ENCODE assay signal across 16 mouse cellular contexts in the genomic region with DNA sequence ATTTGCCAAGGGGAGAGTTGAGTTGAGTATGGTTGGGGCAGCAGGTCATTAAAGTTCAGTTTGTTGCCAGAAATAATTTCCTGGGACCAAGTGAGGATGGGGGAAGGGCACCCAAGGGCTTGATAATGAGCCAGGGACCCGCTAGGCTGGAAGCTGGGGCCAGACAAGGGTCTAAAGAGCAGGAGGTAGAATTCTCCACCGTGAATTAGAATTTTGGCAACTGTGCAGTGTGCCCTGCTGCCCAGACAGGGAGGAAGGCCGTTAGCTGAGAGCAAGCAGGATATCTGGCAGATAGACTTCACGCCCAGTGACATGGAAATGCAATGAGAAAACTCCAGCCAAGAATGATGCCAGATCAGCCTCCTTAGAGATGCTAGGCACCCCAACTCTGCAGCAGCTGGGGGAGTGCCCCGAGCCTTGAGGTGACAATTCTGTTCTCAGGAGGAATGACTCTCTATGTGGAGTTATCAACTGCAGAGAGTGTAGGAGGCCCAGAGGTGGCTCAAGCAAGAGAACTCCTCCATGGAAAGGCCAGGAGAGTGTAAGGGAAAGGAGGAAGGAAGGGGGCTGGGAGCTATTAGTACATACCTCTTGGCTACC. TPM values are rescaled to one million over a fixed set of nuclear protein-coding genes. Genes with fewer than 3 reads are reported as not detected.
A peak's percentile ranks its signal among the peaks of the same experiment; 100 is the strongest.
DNase-seq lines count a peak whose midpoint lies in the region; ATAC-seq lines count a peak whose summit lies in the region.
"Had no signal": no experiment of that assay in that cellular context is flagged by ENCODE, and none has a peak within 500 bp of the region (broad histone marks: within the 10 kb centered on the region; RNA-seq: fewer than 3 reads in every experiment).

No protein-coding gene starts in this region.

- H3K27me3 ChIP-seq in heart, embryonic 11.5 days (ENCODE audit: control insufficient read depth, insufficient read depth, low read length) = no peaks in the 10 kb centered on the region; the same call in 1 of the 2 replicates

- no peak overlapping the region for H3K27ac ChIP-seq in heart, embryonic 11.5 days (ENCODE audit: low read depth, low read length)
- H3K27ac ChIP-seq: embryonic facial prominence, embryonic 12.5 days; hindbrain, embryonic 15.5 days; limb, embryonic 12.5 days; stomach, embryonic 15.5 days had no signal

- ATAC-seq in heart, embryonic 11.5 days (replicated peaks; ENCODE audit: insufficient number of reproducible peaks, low FRiP score, low TSS enrichment) = no peak

- no peak for DNase-seq in heart, adult 8-10 months (ENCODE audit: low spot score)
- DNase-seq in brain, embryonic 18.5 days (ENCODE audit: low read depth, low spot score) = peak; percentile 6
- DNase-seq in cerebellum, postnatal 10 days = peak; percentile 74 to 88
- DNase-seq in retina, embryonic 14.5 days (ENCODE audit: low spot score) = peak; percentile 24
- DNase-seq in ovary, postnatal 10 days (ENCODE audit: low spot score) = no peak
- DNase-seq in frontal cortex, postnatal 10 days (ENCODE audit: low spot score in 2 of 2) = no peak
- DNase-seq: adrenal gland, postnatal 14 days; kidney, adult 18-20 months; kidney, postnatal 4 days had no signal

- no peaks in the 10 kb centered on the region for H3K9me3 ChIP-seq in heart, embryonic 11.5 days (replicated peaks; ENCODE audit: control insufficient read depth, low read length)
- H3K9me3 ChIP-seq: embryonic facial prominence, embryonic 12.5 days; hindbrain, embryonic 15.5 days; limb, embryonic 12.5 days; stomach, embryonic 15.5 days had no signal

- H3K36me3 ChIP-seq in heart, embryonic 11.5 days (ENCODE audit: control insufficient read depth, insufficient read depth, low read length) = no peaks in the 10 kb centered on the region
- H3K36me3 ChIP-seq: embryonic facial prominence, embryonic 12.5 days; G1E; hindbrain, embryonic 15.5 days; limb, embryonic 12.5 days; stomach, embryonic 15.5 days had no signal

- no peak overlapping the region for H3K4me3 ChIP-seq in heart, embryonic 11.5 days (ENCODE audit: low read depth, low read length)
- H3K4me3 ChIP-seq: embryonic facial prominence, embryonic 12.5 days; hindbrain, embryonic 15.5 days; limb, embryonic 12.5 days; stomach, embryonic 15.5 days had no signal

- peak overlapping the region; percentile 3 for H3K4me2 ChIP-seq in heart, embryonic 11.5 days
- H3K4me2 ChIP-seq: embryonic facial prominence, embryonic 12.5 days; limb, embryonic 12.5 days; midbrain, embryonic 11.5 days; stomach, embryonic 15.5 days had no signal

- H3K9ac ChIP-seq in heart, embryonic 11.5 days (ENCODE audit: low read depth, low read length) = no peak overlapping the region
- H3K9ac ChIP-seq: embryonic facial prominence, embryonic 12.5 days; hindbrain, embryonic 15.5 days; limb, embryonic 12.5 days; stomach, embryonic 15.5 days had no signal

- 14% methylated on average over 5 of the region's 5 CpGs for WGBS in heart, embryonic 11.5 days (ENCODE audit: insufficient replicate concordance)

- peaks cover 6% of the 10 kb centered on the region; the same call in 1 of the 2 replicates for H3K4me1 ChIP-seq in heart, embryonic 11.5 days (ENCODE audit: control insufficient read depth, insufficient read depth, low read length)
- H3K4me1 ChIP-seq: embryonic facial prominence, embryonic 12.5 days had no signal

RNA-seq across cellular contexts. Expression of a gene that starts 1.6 kb away (rescaled TPM):
- 11.5 and 11.9 TPM in 2 replicates for polyA plus RNA-seq in heart, embryonic 11.5 days (2014; fragmentation: Nextera tagmentation; extraction: Ambion mirVana)
- total RNA-seq in heart, adult 8-10 months (2022) = 1 to 10 TPM; 1.4 to 2.0 (median 1.8) TPM
- total RNA-seq: G1E had no signal
- polyA plus RNA-seq: G1E had no signal

Comparison
In these comparisons a context has a peak if more than half of its experiments do, and no peak if none do; other contexts are left out.
1. DNase-seq: peak in brain, embryonic 18.5 days (single experiment), cerebellum, postnatal 10 days (2 of 2) and retina, embryonic 14.5 days (single experiment); none in heart, adult 8-10 months (single experiment), ovary, postnatal 10 days (single experiment) and frontal cortex, postnatal 10 days (0 of 2).